Mouse (Mus musculus): Measurements from ENCODE around the gene Fibcd1. TPM values are rescaled to one million over a fixed set of nuclear protein-coding genes. Genes with fewer than 3 reads are reported as not detected.

The Fibcd1 gene
- total and polyA plus RNA-seq, 2 experiments from 2014 or later = 19.4 to 48.5 TPM

DNA sequence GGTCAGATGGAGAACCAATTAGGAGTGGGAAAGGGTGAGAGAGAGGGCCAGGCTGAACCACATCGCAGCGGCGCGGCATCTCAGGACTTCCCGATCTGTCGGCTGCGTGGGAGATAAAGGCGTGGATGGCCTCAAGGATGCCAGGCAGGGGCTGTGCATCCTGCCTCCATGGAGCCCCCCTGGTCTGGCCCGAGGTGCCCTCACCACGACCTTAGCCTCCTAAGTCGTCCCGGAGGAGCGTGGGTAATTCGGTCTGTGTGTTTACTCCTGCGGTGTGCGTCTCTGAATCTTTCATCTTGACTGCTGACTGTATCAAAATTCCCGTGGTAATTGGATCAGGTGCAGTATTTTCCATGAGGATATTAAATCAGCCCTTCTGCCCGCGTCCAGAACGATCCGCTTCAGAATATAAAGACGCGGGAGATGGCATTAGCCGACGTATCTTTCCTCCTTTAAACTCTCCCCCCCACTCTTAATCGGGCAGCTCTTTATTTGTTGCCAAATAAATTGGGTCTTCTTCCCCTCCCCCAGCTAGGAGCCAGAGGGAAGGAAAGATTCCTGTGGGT lies 28.6 kb upstream of the Fibcd1 start:
- H3K36me3 ChIP-seq (ENCODE audit: insufficient read depth, low read length) = no peaks in the 10 kb centered on the region
- H3K27ac ChIP-seq (ENCODE audit: low read depth, low read length) = no peak overlapping the region
- ATAC-seq (ENCODE audit: low FRiP score) (no peak), DNase-seq (ENCODE audit: low spot score) (no peak)
- H3K4me2 ChIP-seq (ENCODE audit: low read depth, low read length, poor library complexity, severe bottlenecking) = peak overlapping the region; percentile 32; the same call in 1 of the 2 replicates
- TF ChIP-seq CTCF (IDR thresholded peaks at IDR 0.05) = no peak
- 24% methylated on average over 26 of the region's 26 CpGs for WGBS
- no peaks in the 10 kb centered on the region for H3K27me3 ChIP-seq (ENCODE audit: insufficient read depth, low read length)
- H3K9ac ChIP-seq (replicated peaks; ENCODE audit: low read length, poor library complexity, severe bottlenecking) = no peak overlapping the region; the same call in 1 of the 2 replicates
- no peak overlapping the region for H3K4me3 ChIP-seq (ENCODE audit: low read depth, low read length)
- H3K9me3 ChIP-seq (ENCODE audit: low read length) = no peaks in the 10 kb centered on the region
- 0 out of 2 replicates have a peak, but pooled peaks cover 2% of the 10 kb centered on the region for H3K4me1 ChIP-seq (ENCODE audit: insufficient read depth, low read length)

DNA sequence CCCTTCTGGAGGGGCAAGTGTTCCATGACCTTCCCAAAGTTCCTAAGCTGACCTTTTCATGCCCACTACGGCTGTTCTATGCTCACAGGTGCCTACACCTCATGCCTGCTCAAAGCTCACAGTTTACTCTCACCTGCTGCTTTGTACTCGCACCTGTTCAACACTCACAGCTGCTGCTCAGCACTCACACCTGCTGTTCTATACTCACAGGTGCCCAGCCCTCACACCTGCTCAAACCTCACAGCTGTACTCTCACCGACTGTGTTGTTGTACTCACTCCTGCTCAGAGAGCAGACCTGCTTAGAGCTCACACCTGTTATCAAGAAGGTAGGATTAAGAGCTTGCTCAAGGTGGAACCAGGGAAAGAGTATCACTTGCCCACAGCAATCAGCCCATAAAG lies 24.9 kb upstream of the Fibcd1 start:
- no peak for TF ChIP-seq CTCF (IDR thresholded peaks at IDR 0.05)
- ATAC-seq (ENCODE audit: low FRiP score) (no peak), DNase-seq (ENCODE audit: low spot score) (no peak)
- Histone ChIP-seq H3K9me3 (ENCODE audit: low read length) (no peaks in the 10 kb centered on the region), H3K9ac (replicated peaks; ENCODE audit: low read length, poor library complexity, severe bottlenecking) (no peak overlapping the region), H3K27me3 (ENCODE audit: insufficient read depth, low read length) (no peaks in the 10 kb centered on the region), H3K4me2 (ENCODE audit: low read depth, low read length, poor library complexity, severe bottlenecking) (no peak overlapping the region), H3K4me3 (ENCODE audit: low read depth, low read length) (no peak overlapping the region), H3K36me3 (ENCODE audit: insufficient read depth, low read length) (no peaks in the 10 kb centered on the region), H3K27ac (ENCODE audit: low read depth, low read length) (no peak overlapping the region), H3K4me1 (ENCODE audit: insufficient read depth, low read length) (peaks cover 2% of the 10 kb centered on the region; the same call in 1 of the 2 replicates)
- WGBS = 81% methylated on average over 3 of the region's 3 CpGs

DNA sequence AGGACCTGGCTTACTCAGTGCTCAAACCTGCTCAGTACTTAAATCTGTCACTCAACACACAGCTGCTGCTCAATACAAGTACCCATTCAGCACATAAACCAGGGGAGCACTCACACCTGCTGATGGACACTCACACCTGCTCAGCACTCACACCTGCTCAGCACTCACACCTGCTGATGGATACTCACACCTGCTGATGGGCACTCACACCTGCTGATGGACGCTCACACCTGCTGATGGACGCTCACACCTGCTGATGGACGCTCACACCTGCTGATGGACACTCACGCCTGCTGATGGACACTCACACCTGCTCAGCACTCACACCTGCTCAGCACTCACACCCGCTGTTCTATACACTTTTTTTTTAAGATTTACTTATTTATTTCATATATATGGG lies 23.9 kb upstream of the Fibcd1 start:
- Histone ChIP-seq H3K4me3 (ENCODE audit: low read depth, low read length) (no peak overlapping the region), H3K9me3 (ENCODE audit: low read length) (no peaks in the 10 kb centered on the region), H3K27me3 (ENCODE audit: insufficient read depth, low read length) (no peaks in the 10 kb centered on the region), H3K4me1 (ENCODE audit: insufficient read depth, low read length) (peaks cover 2% of the 10 kb centered on the region; the same call in 1 of the 2 replicates), H3K27ac (ENCODE audit: low read depth, low read length) (no peak overlapping the region), H3K36me3 (ENCODE audit: insufficient read depth, low read length) (no peaks in the 10 kb centered on the region), H3K9ac (replicated peaks; ENCODE audit: low read length, poor library complexity, severe bottlenecking) (no peak overlapping the region), H3K4me2 (ENCODE audit: low read depth, low read length, poor library complexity, severe bottlenecking) (no peak overlapping the region)
- 95% methylated on average over 5 of the region's 5 CpGs for WGBS
- ATAC-seq (ENCODE audit: low FRiP score) = no peak
- no peak for DNase-seq (ENCODE audit: low spot score)
- no peak for TF ChIP-seq CTCF (IDR thresholded peaks at IDR 0.05)

DNA sequence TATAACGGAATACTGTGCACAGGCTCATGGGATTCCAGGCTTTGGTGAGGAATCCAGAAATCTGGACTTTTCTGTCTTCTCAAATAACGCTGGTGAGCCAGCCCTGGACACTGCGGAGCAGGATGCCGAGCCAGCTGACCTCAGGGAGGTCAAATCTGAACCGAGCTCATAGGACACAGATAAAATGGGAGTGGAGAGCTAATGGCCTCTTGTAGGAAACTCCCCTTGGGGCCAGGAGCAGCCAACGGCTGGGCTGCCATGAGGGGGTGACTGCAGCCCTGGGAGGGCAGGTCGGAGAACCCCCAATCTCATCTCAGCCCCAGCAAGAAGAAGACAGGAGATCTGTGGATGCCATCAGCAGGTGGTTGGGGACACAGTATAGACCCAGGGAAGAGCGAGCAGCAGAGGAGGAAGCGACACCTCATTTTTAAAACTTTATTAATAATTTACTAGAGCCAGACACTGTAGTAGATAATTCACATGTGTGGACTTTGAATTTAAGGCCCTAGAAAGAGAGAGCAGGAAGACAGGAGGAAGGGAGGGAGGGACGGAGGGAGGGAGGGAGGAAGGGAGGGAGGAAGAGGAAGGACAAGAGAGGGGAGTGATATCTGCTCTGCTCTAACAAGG lies 22.8 kb upstream of the Fibcd1 start:
- ATAC-seq (ENCODE audit: low FRiP score) = no peak

DNA sequence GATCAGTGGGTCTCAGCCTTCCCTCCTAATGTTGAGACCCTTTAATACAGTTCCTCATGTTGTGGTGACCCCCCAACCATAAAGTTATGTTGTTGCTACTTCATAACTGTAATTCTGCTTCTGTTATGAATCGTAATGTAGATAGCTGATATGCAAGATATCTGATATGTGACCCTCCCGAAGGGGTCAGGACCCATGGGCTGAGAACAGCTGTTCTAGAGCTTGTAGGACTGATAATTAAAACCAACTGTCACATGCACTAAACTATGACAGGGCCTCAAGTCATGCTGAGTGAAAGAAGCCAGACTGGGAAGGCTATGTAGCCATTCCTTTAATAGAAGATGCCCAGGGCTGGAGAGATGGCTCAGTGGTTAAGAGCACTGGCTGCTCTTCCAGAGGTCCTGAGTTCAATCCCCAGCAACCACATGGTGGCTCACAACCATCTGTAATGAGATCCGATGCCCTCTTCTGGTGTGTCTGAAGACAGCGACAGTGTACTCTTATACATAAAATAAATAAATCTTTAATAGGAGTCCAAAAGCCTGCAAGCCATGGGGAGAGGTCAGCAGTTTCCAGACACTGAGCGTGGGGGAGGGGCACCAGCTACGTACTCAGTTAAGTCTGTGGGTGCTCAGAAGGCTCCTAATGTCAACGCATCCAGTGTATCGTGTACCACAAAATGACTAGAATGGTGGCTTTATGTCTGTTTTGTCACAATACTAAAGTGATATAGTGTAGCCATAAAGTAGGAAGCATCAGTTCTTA lies 22.1 kb upstream of the Fibcd1 start:
- Histone ChIP-seq H3K4me2 (ENCODE audit: low read depth, low read length, poor library complexity, severe bottlenecking) (no peak overlapping the region), H3K4me1 (ENCODE audit: insufficient read depth, low read length) (no peaks in the 10 kb centered on the region; the same call in 1 of the 2 replicates), H3K9me3 (ENCODE audit: low read length) (no peaks in the 10 kb centered on the region), H3K9ac (replicated peaks; ENCODE audit: low read length, poor library complexity, severe bottlenecking) (no peak overlapping the region), H3K4me3 (ENCODE audit: low read depth, low read length) (no peak overlapping the region), H3K27ac (ENCODE audit: low read depth, low read length) (no peak overlapping the region), H3K27me3 (ENCODE audit: insufficient read depth, low read length) (no peaks in the 10 kb centered on the region), H3K36me3 (ENCODE audit: insufficient read depth, low read length) (no peaks in the 10 kb centered on the region)
- 89% methylated on average over 8 of the region's 8 CpGs for WGBS
- no peak for DNase-seq (ENCODE audit: low spot score)
- TF ChIP-seq CTCF (IDR thresholded peaks at IDR 0.05) = no peak
- no peak for ATAC-seq (ENCODE audit: low FRiP score)

More for the DNA sequence above, 22.8 kb upstream of the Fibcd1 start:
- DNase-seq (ENCODE audit: low spot score) = no peak
- H3K9me3 ChIP-seq (ENCODE audit: low read length) = no peaks in the 10 kb centered on the region
- no peak for TF ChIP-seq CTCF (IDR thresholded peaks at IDR 0.05)
- no peak overlapping the region for H3K27ac ChIP-seq (ENCODE audit: low read depth, low read length)
- no peaks in the 10 kb centered on the region; the same call in 1 of the 2 replicates for H3K4me1 ChIP-seq (ENCODE audit: insufficient read depth, low read length)
- no peak overlapping the region for H3K4me3 ChIP-seq (ENCODE audit: low read depth, low read length)
- no peak overlapping the region for H3K4me2 ChIP-seq (ENCODE audit: low read depth, low read length, poor library complexity, severe bottlenecking)
- no peak overlapping the region for H3K9ac ChIP-seq (replicated peaks; ENCODE audit: low read length, poor library complexity, severe bottlenecking)
- H3K27me3 ChIP-seq (ENCODE audit: insufficient read depth, low read length) = no peaks in the 10 kb centered on the region
- no peaks in the 10 kb centered on the region for H3K36me3 ChIP-seq (ENCODE audit: insufficient read depth, low read length)
- 76% methylated on average over 10 of the region's 10 CpGs for WGBS

DNA sequence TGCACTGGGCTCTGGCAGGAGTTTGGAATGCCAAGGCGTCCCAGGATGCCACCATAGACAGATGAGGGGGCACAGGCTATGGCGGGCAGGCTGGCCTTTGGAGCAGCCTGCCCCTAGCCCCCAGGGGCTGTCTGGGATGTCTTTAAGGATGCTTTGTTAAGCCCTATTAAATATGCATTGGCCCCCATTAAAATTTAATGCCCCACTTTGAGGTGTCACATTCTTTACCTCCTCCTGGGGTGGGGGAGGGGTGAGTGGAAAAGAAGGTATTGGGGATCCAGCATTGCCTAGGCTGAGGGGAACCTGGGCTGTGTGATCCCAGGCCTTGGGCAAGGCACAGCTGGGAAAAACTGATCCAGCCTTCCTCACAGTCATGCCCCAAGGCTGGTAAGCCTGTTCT lies 20.0 kb upstream of the Fibcd1 start:
- ATAC-seq (ENCODE audit: low FRiP score) (no peak), DNase-seq (ENCODE audit: low spot score) (no peak)
- Histone ChIP-seq H3K36me3 (ENCODE audit: insufficient read depth, low read length) (no peaks in the 10 kb centered on the region), H3K27ac (ENCODE audit: low read depth, low read length) (no peak overlapping the region), H3K4me3 (ENCODE audit: low read depth, low read length) (no peak overlapping the region), H3K9me3 (ENCODE audit: low read length) (no peaks in the 10 kb centered on the region), H3K4me2 (ENCODE audit: low read depth, low read length, poor library complexity, severe bottlenecking) (no peak overlapping the region), H3K27me3 (ENCODE audit: insufficient read depth, low read length) (no peaks in the 10 kb centered on the region), H3K9ac (replicated peaks; ENCODE audit: low read length, poor library complexity, severe bottlenecking) (no peak overlapping the region), H3K4me1 (ENCODE audit: insufficient read depth, low read length) (no peaks in the 10 kb centered on the region; the same call in 1 of the 2 replicates)
- 29% methylated on average over 2 of the region's 2 CpGs for WGBS
- no peak for TF ChIP-seq CTCF (IDR thresholded peaks at IDR 0.05)
